Mouse (Mus musculus): ENCODE results near the gene Dicer1.
A peak's percentile ranks its signal among the peaks of the same experiment; 100 is the strongest.

The Dicer1 gene

DNA sequence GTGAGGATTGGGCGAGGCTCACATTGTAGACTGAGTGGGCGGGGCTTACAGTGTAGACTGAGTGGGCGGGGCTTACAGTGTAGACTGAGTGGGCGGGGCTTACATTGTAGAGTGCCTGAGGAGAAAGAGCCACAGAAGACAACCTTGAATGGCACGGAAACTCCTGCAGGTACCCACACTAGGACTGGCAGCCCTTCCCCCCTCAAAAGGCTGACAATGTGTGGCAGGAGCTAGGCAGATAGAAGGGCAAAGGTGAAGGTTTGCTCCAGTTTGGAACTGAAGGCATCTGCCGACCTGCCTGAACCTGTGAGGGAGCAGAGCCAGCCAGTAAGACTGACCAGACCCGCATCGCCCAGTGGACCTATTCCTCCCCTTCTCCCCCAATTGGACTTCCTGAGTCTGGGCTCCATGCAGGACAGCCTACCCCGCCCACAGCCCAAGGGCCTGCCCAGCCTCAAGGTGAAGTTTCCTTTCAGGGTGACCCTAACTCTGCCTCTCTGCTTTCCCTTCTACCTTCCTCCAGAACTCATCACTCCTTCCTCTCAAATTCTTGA, 74.3 kb downstream of the Dicer1 start:
- no peak for DNase-seq (ENCODE audit: low spot score in 2 of 2)

- no peak for DNase-seq (ENCODE audit: low spot score in 2 of 2)
Observed at GRCm38 (mm10) chr12:104676535-104677370, 75.0 kb downstream of the Dicer1 start.

- DNase-seq (ENCODE audit: low spot score in 2 of 2): peak in 1 of 2 experiments; percentile 17
Observed at GRCm38 (mm10) chr12:104672976-104673375, 78.8 kb downstream of the Dicer1 start.

GRCm38 (mm10) chr12:104672406-104672805, 79.3 kb downstream of the Dicer1 start:
- DNase-seq (ENCODE audit: low spot score in 2 of 2): no peak

- DNase-seq (ENCODE audit: low spot score in 2 of 2): no peak
Observed at GRCm38 (mm10) chr12:104667846-104668245, 83.9 kb downstream of the Dicer1 start.

- DNase-seq (ENCODE audit: low spot score in 2 of 2): no peak
Observed at GRCm38 (mm10) chr12:104665951-104666350, 85.8 kb downstream of the Dicer1 start.

- DNase-seq (ENCODE audit: low spot score in 2 of 2): no peak
Observed at GRCm38 (mm10) chr12:104665521-104665920, 86.2 kb downstream of the Dicer1 start.

GRCm38 (mm10) chr12:104656146-104656545, 95.6 kb downstream of the Dicer1 start:
- no peak for DNase-seq (ENCODE audit: low spot score in 2 of 2)

- DNase-seq (ENCODE audit: low spot score in 2 of 2): no peak
Observed at GRCm38 (mm10) chr12:104655006-104655405, 96.7 kb downstream of the Dicer1 start.

- DNase-seq (ENCODE audit: low spot score in 2 of 2): no peak
Observed at GRCm38 (mm10) chr12:104652021-104652420, 99.7 kb downstream of the Dicer1 start.

DNA sequence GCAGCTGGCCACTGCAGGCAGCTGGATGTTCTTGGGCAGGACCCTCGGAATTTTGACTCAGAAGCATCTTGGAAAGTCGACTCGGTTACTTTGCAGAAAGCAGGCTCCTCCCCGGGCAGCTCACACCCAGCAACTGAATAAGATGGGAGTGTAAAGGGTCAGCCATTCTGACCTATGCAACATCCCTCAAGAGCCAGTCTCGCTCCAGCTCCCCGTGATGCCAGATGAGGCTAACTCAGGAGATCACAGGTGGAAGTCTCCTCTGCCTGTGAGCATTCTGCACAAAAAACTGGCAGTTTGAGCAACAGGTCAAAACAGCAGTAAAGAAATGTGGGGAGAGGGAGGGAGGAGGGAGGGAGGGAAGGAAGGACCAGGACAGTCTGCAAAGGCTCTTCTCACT, 100.5 kb downstream of the Dicer1 start:
- no peak for DNase-seq (ENCODE audit: low spot score in 2 of 2)

DNA sequence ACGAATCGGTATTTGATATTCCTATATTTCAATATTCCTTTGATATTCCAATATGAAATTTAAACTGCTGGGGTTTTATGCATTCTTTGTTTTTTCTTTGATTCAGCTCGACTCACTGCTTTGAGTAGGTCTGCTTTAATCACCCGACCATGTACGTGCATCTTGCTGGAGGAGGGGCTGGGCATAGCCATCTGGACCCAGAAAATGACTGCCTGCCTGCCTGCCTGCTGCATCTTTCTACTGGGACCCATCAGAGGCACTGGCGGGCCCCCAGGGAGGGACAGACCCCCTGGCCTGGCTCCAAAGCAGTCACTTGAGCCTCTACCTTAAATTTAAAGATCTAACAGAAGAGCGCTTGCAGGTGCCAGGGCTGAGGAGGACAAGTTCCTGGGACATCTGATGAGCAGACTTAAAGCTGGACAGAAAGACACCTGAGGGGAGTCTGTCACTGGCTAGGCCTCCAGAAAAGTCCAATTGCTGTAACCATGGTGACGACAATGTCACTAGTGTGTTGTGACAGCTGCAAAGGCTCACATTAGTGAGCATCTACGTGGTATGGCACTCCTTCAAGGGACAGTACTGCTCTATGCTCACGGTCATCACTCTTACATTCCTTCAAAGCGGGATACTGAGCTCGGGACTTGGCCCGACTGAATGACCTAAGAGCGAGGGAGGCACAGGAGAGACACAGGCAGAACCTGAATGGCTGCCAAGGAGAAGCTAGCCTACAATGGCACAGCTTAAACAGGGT, 101.1 kb downstream of the Dicer1 start:
- no peak for DNase-seq (ENCODE audit: low spot score in 2 of 2)

DNA sequence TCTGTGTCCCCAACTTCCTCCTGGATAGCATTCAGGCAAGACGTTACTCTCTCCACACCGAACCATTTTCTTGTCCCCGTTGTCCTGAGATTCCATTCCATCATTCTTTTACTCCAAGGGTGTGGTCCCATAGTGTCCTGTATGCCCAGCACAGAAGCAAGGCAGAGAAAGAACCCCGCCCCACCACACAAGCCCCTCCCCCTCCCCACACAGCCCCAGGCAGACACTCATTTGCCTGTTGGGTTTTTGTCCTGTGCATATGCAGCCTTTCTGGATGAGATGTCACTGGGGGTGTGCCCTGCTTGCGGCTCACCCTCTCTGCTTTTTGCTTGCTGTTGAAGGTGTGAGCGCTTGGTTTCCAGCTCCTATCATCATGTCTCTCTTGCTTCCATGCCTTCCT, 103.4 kb downstream of the Dicer1 start:
- no peak for DNase-seq (ENCODE audit: low spot score in 2 of 2)

DNA sequence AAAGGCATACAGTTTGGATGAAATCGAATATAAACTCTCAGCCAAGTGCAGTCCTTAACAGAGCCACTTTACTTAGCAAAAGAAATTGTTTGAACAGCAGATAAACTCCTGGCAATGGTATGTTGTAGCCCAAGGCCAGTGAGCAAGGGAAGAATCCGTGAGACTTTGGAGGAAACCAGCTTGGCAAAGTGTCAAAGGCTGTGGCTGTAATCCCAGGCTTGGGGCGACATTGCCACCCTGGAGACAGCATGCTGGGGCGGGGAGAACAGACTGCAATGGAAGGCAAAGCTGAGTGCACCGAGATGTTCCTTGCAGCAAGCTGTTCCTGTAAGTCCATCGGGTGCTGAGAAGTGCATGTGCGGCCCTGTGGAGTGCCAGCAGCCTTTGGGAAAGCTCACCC, 109.4 kb downstream of the Dicer1 start:
- DNase-seq (ENCODE audit: low spot score in 2 of 2): no peak

DNA sequence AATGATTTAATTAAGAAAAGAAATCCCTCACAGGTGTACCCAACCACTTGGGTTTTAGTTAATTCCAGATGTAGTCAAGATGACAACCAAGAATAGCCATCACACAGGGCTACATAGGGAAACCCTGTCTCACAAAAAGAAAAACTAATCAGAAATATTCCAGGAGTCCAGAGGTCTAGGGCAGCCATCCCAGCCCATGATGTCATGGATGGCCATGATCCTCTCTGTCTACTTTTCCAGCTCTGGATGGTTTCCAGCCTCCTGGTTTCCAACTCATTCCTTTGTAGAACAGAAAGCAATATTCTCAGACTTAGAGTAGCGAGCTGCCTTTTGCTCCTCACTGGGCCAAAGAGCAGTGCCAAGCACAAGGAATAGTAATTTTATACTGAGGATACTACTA, 110.8 kb downstream of the Dicer1 start:
- peak; percentile 57 to 71 for DNase-seq (ENCODE audit: low spot score in 2 of 2)

DNA sequence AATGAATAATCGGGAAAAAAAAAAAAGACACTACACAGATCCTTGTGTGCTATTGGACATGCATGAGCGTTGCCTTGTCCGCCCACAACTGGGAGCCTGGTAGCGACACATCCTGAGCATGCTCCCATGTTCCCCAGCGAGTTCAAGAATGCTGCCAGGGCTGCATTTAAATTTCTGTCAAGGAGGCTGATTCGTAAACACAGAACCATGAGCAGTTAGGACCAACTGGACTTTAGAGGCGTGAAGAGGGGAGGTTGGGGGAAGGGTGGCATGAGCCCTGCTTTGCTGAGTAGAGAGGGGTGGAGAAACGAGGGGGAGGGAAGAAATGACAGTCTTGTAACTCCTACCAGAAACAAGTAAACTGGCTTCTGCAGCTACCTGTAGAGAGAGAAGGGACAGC, 113.6 kb downstream of the Dicer1 start:
- no peak for DNase-seq (ENCODE audit: low spot score in 2 of 2)
